Mouse (Mus musculus): ENCODE results near the gene Flywch2.

DNA sequence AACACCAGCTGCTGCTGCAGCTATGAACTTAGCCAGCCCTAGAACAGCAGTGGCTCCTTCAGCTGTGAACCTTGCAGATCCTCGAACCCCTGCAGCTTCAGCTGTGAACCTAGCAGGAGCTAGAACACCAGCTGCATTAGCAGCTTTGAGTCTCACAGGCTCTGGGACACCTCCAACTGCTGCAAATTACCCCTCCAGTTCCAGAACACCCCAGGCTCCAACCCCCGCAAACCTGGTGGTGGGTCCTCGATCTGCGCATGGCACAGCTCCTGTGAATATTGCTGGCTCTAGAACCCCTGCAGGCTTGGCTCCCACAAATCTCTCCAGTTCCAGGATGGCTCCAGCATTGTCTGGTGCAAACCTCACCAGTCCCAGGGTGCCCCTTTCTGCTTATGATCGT lies 34.9 kb upstream of the Flywch2 start:
- TF ChIP-seq POLR2A (IDR thresholded peaks at IDR 0.05; ENCODE audit: low read depth, low read length) = no peak
- no peak for TF ChIP-seq CTCF (conservative IDR thresholded peaks at IDR 0.05; ENCODE audit: insufficient read depth, insufficient read length, low read depth, low read length)
